In genomic region chr19:22700871-22701651, GRCm38 (mm10) we compare ENCODE assay signal across 11 mouse cellular contexts.
DNase-seq lines count a peak whose midpoint lies in the region; ATAC-seq and TF ChIP-seq lines count a peak whose summit lies in the region.
"Had no signal": no experiment of that assay in that cellular context is flagged by ENCODE, and none has a peak within 500 bp of the region (broad histone marks: within the 10 kb centered on the region; RNA-seq: fewer than 3 reads in every experiment).

No protein-coding gene starts in this region.

- H3K4me2 ChIP-seq in midbrain, postnatal 0 days (ENCODE audit: low read depth, low read length, poor library complexity, severe bottlenecking): no peak overlapping the region
- H3K4me2 ChIP-seq in midbrain, embryonic 14.5 days (ENCODE audit: low read length): no peak overlapping the region
- H3K4me2 ChIP-seq in intestine, embryonic 16.5 days (ENCODE audit: low read depth, low read length): no peak overlapping the region

- no peak for TF ChIP-seq CTCF in midbrain, postnatal 0 days (IDR thresholded peaks at IDR 0.05)

- no peak overlapping the region for H3K9ac ChIP-seq in midbrain, postnatal 0 days (replicated peaks; ENCODE audit: low read length, poor library complexity, severe bottlenecking)
- H3K9ac ChIP-seq in midbrain, embryonic 14.5 days (replicated peaks; ENCODE audit: low read length): no peak overlapping the region
- no peak overlapping the region for H3K9ac ChIP-seq in intestine, embryonic 16.5 days (ENCODE audit: low read depth, low read length)

- DNase-seq in frontal cortex, postnatal 25 days (ENCODE audit: low spot score in 2 of 2): no peak
- DNase-seq in midbrain, postnatal 0 days (ENCODE audit: low spot score): peak; percentile 46
- DNase-seq in midbrain, embryonic 14.5 days: no peak
- peak; percentile 14 for DNase-seq in embryonic facial prominence, embryonic 10.5 days (ENCODE audit: low spot score)
- DNase-seq in kidney, postnatal 36 days: peak; percentile 69 to 86
- DNase-seq in gastrocnemius, postnatal 4 days (ENCODE audit: low spot score in 2 of 2): no peak
- DNase-seq: cerebellum, adult 11 months had no signal

- 44% methylated on average over 5 of the region's 5 CpGs for WGBS in midbrain, postnatal 0 days
- 37% methylated on average over 5 of the region's 5 CpGs for WGBS in midbrain, embryonic 14.5 days
- WGBS in embryonic facial prominence, embryonic 10.5 days: 16% methylated on average over 5 of the region's 5 CpGs
- WGBS in intestine, embryonic 16.5 days: 40% methylated on average over 5 of the region's 5 CpGs

- H3K4me3 ChIP-seq in midbrain, postnatal 0 days (ENCODE audit: low read depth, low read length): no peak overlapping the region
- no peak overlapping the region for H3K4me3 ChIP-seq in midbrain, embryonic 14.5 days (replicated peaks; ENCODE audit: low read depth, low read length)
- no peak overlapping the region for H3K4me3 ChIP-seq in embryonic facial prominence, embryonic 10.5 days
- H3K4me3 ChIP-seq in intestine, embryonic 16.5 days (ENCODE audit: low read length): no peak overlapping the region
- H3K4me3 ChIP-seq: midbrain, embryonic 10.5 days had no signal

- H3K36me3 ChIP-seq in midbrain, postnatal 0 days (ENCODE audit: insufficient read depth, low read length): no peaks in the 10 kb centered on the region
- H3K36me3 ChIP-seq in midbrain, embryonic 14.5 days (ENCODE audit: control insufficient read depth, insufficient read depth, low read length): no peaks in the 10 kb centered on the region
- H3K36me3 ChIP-seq in embryonic facial prominence, embryonic 10.5 days (replicated peaks): no peaks in the 10 kb centered on the region
- H3K36me3 ChIP-seq in intestine, embryonic 16.5 days (ENCODE audit: control insufficient read depth, insufficient read depth, low read length): no peaks in the 10 kb centered on the region
- H3K36me3 ChIP-seq: midbrain, embryonic 10.5 days had no signal

- no peaks in the 10 kb centered on the region for H3K27me3 ChIP-seq in midbrain, postnatal 0 days (ENCODE audit: insufficient read depth, low read length)
- no peaks in the 10 kb centered on the region for H3K27me3 ChIP-seq in midbrain, embryonic 14.5 days (ENCODE audit: control insufficient read depth, insufficient read depth, low read length)
- H3K27me3 ChIP-seq in embryonic facial prominence, embryonic 10.5 days (replicated peaks; ENCODE audit: low read depth, poor library complexity, severe bottlenecking): no peaks in the 10 kb centered on the region
- H3K27me3 ChIP-seq in intestine, embryonic 16.5 days (replicated peaks; ENCODE audit: control insufficient read depth, insufficient read depth, low read length): no peaks in the 10 kb centered on the region

- H3K9me3 ChIP-seq in midbrain, postnatal 0 days (ENCODE audit: low read length): no peaks in the 10 kb centered on the region
- no peaks in the 10 kb centered on the region for H3K9me3 ChIP-seq in midbrain, embryonic 14.5 days (ENCODE audit: control insufficient read depth, low read length)
- no peaks in the 10 kb centered on the region for H3K9me3 ChIP-seq in embryonic facial prominence, embryonic 10.5 days
- H3K9me3 ChIP-seq in intestine, embryonic 16.5 days (ENCODE audit: control insufficient read depth, low read length): no peaks in the 10 kb centered on the region
- H3K9me3 ChIP-seq: midbrain, embryonic 10.5 days had no signal

- no peak overlapping the region for H3K27ac ChIP-seq in midbrain, postnatal 0 days (ENCODE audit: low read depth, low read length)
- no peak overlapping the region for H3K27ac ChIP-seq in midbrain, embryonic 14.5 days (replicated peaks; ENCODE audit: low read depth, low read length)
- no peak overlapping the region for H3K27ac ChIP-seq in embryonic facial prominence, embryonic 10.5 days (replicated peaks)
- no peak overlapping the region for H3K27ac ChIP-seq in intestine, embryonic 16.5 days (ENCODE audit: low read length)
- H3K27ac ChIP-seq: midbrain, embryonic 10.5 days had no signal

- no peaks in the 10 kb centered on the region for H3K4me1 ChIP-seq in midbrain, postnatal 0 days (ENCODE audit: insufficient read depth, low read length)
- H3K4me1 ChIP-seq in midbrain, embryonic 14.5 days (ENCODE audit: control insufficient read depth, insufficient read depth, low read length): no peaks in the 10 kb centered on the region
- peaks cover 24% of the 10 kb centered on the region for H3K4me1 ChIP-seq in embryonic facial prominence, embryonic 10.5 days
- H3K4me1 ChIP-seq in intestine, embryonic 16.5 days (ENCODE audit: control insufficient read depth, insufficient read depth, low read length): no peaks in the 10 kb centered on the region

- ATAC-seq in frontal cortex, adult (ENCODE audit: low TSS enrichment): peak; percentile 23; the same call in 1 of the 2 replicates
- ATAC-seq in midbrain, postnatal 0 days (ENCODE audit: low FRiP score): no peak
- ATAC-seq in midbrain, embryonic 14.5 days (ENCODE audit: low FRiP score, low TSS enrichment): no peak
- no peak for ATAC-seq in intestine, embryonic 16.5 days
- ATAC-seq: activated CD4-positive, CD25-positive, alpha-beta regulatory T cell, adult 4 months had no signal

Comparison
In these comparisons a context has a peak if more than half of its experiments do, and no peak if none do; other contexts are left out.
1. DNase-seq: peak in midbrain, postnatal 0 days (single experiment), embryonic facial prominence, embryonic 10.5 days (single experiment) and kidney, postnatal 36 days (2 of 2); none in frontal cortex, postnatal 25 days (0 of 2), midbrain, embryonic 14.5 days (single experiment) and gastrocnemius, postnatal 4 days (0 of 2).